Mouse (Mus musculus): Measurements from ENCODE around the gene Popdc2. TPM values are rescaled to one million over a fixed set of nuclear protein-coding genes. Genes with fewer than 3 reads are reported as not detected.

Popdc2 gene
- polyA plus RNA-seq, 1 experiment from 2014 or later: 0.51 TPM

DNA sequence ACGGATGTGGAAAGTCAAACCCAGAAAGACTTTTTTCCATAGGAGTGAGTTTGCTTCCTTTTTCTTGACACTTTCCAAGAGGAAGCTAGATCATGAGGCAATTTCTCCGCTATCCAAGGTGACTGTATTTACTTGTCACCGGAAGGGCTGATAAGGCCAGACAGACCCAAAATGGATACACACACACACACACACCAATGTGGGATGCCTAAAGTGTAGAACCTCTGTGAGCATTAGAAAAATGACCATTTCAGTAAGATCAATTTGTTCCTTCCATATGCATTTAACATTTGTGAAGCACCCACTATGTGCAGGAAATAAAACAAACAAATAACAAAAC lies 1.2 kb downstream of the Popdc2 start:
- Histone ChIP-seq H3K9me3 (ENCODE audit: control insufficient read depth, low read length) (no peaks in the 10 kb centered on the region), H3K9ac (replicated peaks; ENCODE audit: low read depth, low read length) (no peak overlapping the region), H3K27ac (ENCODE audit: low read length) (no peak overlapping the region), H3K36me3 (ENCODE audit: control insufficient read depth, insufficient read depth) (no peaks in the 10 kb centered on the region), H3K4me3 (replicated peaks; ENCODE audit: low read length) (no peak overlapping the region), H3K27me3 (replicated peaks; ENCODE audit: control insufficient read depth, insufficient read depth, low read length) (no peaks in the 10 kb centered on the region), H3K4me1 (replicated peaks; ENCODE audit: control insufficient read depth, insufficient read depth, low read length) (no peaks in the 10 kb centered on the region), H3K4me2 (ENCODE audit: low read length) (no peak overlapping the region)
- ATAC-seq: no peak
- WGBS: 93% methylated on average over 3 of the region's 3 CpGs

DNA sequence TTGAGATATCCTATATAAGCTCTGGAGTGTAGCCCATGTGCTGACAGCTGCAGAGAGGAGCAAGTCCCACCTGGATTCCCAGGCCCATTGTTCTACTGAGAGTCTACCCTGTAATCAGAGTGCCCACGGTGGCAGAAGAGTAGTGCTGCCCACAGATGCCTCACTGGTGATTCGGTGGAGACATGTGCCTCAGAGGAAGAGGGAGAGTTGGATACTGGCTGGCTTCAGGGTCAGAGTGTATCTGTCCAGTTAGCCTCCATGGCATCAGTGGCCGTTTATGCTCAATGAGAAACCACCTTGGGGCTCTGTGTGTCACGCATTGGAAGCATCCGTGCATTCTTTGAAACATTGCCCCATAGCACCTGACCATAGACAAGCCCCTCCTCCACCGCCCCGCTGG lies 1.6 kb downstream of the Popdc2 start:
- Histone ChIP-seq H3K27me3 (replicated peaks; ENCODE audit: control insufficient read depth, insufficient read depth, low read length) (no peaks in the 10 kb centered on the region), H3K4me2 (ENCODE audit: low read length) (no peak overlapping the region), H3K27ac (ENCODE audit: low read length) (no peak overlapping the region), H3K4me3 (replicated peaks; ENCODE audit: low read length) (no peak overlapping the region), H3K36me3 (ENCODE audit: control insufficient read depth, insufficient read depth) (no peaks in the 10 kb centered on the region), H3K9ac (replicated peaks; ENCODE audit: low read depth, low read length) (no peak overlapping the region), H3K4me1 (replicated peaks; ENCODE audit: control insufficient read depth, insufficient read depth, low read length) (no peaks in the 10 kb centered on the region), H3K9me3 (ENCODE audit: control insufficient read depth, low read length) (no peaks in the 10 kb centered on the region)
- 87% methylated on average over 7 of the region's 7 CpGs for WGBS
- no peak for ATAC-seq

DNA sequence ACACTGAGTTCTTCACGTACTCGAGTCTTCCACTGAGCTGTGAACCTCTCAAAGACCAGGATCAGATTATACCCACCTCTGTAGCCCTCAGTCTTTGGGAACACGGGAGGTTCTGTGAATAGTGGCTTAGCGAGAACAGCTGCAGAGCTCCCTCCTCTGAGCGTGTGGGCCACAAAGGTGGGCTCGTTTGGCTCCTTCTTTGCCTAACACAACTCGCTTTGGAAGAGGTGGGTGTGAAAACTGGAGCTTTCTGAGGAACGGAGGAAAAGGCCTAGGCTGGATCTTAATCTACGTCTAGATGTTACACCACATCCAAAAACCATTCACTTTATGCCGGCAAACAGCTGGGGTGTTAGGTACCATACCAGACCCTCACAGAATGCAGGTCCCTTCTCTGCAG lies 3.4 kb downstream of the Popdc2 start:
- no peak overlapping the region for H3K9ac ChIP-seq (replicated peaks; ENCODE audit: low read depth, low read length)

DNA sequence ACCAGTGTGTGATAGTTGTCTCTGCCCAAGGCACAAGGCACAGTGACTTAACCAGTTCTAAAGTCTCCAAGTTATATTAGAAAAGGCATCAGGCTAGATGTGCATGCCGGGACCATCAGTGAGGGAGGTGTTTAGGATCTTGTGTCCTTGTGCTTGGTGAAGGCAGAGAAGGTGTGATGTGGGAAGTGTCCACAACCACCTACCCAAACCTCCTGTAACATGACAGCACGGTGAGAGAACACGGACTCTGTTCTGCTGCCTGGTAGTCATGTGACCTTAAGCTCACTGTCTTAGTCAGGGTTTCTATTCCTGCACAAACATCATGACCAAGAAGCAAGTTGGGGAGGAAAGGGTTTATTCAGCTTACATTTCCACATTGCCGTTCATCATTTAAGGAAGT lies 4.2 kb downstream of the Popdc2 start:
- Histone ChIP-seq H3K27ac (ENCODE audit: low read length) (no peak overlapping the region), H3K4me3 (replicated peaks; ENCODE audit: low read length) (no peak overlapping the region), H3K9ac (replicated peaks; ENCODE audit: low read depth, low read length) (no peak overlapping the region), H3K36me3 (ENCODE audit: control insufficient read depth, insufficient read depth) (no peaks in the 10 kb centered on the region), H3K4me1 (replicated peaks; ENCODE audit: control insufficient read depth, insufficient read depth, low read length) (no peaks in the 10 kb centered on the region), H3K27me3 (replicated peaks; ENCODE audit: control insufficient read depth, insufficient read depth, low read length) (no peaks in the 10 kb centered on the region), H3K4me2 (ENCODE audit: low read length) (no peak overlapping the region), H3K9me3 (ENCODE audit: control insufficient read depth, low read length) (no peaks in the 10 kb centered on the region)
- no peak for ATAC-seq
- 94% methylated on average over 4 of the region's 4 CpGs for WGBS

More for the DNA sequence above, 3.4 kb downstream of the Popdc2 start:
- no peaks in the 10 kb centered on the region for H3K27me3 ChIP-seq (replicated peaks; ENCODE audit: control insufficient read depth, insufficient read depth, low read length)
- no peak overlapping the region for H3K4me2 ChIP-seq (ENCODE audit: low read length)
- H3K9me3 ChIP-seq (ENCODE audit: control insufficient read depth, low read length): no peaks in the 10 kb centered on the region
- no peaks in the 10 kb centered on the region for H3K36me3 ChIP-seq (ENCODE audit: control insufficient read depth, insufficient read depth)
- 80% methylated on average over 10 of the region's 10 CpGs for WGBS
- no peak for ATAC-seq
- no peak overlapping the region for H3K4me3 ChIP-seq (replicated peaks; ENCODE audit: low read length)
- no peak overlapping the region for H3K27ac ChIP-seq (ENCODE audit: low read length)
- no peaks in the 10 kb centered on the region for H3K4me1 ChIP-seq (replicated peaks; ENCODE audit: control insufficient read depth, insufficient read depth, low read length)

DNA sequence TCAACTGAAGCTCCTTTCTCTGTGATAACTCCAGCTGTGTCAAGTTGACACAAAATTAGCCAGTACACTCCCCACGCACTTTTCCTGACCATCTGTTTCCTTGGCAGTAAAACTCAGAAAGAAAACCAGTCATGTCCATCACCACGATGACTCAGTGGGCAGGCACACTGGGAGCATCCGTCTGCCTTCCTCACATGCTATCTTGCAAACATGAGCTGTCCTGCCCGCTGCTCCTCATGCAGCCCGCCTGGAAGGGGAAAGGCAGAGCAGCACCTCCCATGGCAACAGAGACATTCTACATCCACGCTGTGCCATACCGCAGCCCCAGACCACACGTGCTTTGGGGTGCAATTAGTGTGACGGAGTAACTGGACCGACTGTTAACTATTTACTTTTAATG lies 6.3 kb downstream of the Popdc2 start:
- WGBS: 42% methylated on average over 10 of the region's 10 CpGs
- ATAC-seq: no peak
- no peaks in the 10 kb centered on the region for H3K9me3 ChIP-seq (ENCODE audit: control insufficient read depth, low read length)
- H3K27ac ChIP-seq (ENCODE audit: low read length): no peak overlapping the region
- no peaks in the 10 kb centered on the region for H3K27me3 ChIP-seq (replicated peaks; ENCODE audit: control insufficient read depth, insufficient read depth, low read length)
- H3K36me3 ChIP-seq (ENCODE audit: control insufficient read depth, insufficient read depth): no peaks in the 10 kb centered on the region
- H3K9ac ChIP-seq (replicated peaks; ENCODE audit: low read depth, low read length): no peak overlapping the region
- no peak overlapping the region for H3K4me2 ChIP-seq (ENCODE audit: low read length)
- H3K4me3 ChIP-seq (replicated peaks; ENCODE audit: low read length): no peak overlapping the region
- no peaks in the 10 kb centered on the region for H3K4me1 ChIP-seq (replicated peaks; ENCODE audit: control insufficient read depth, insufficient read depth, low read length)

DNA sequence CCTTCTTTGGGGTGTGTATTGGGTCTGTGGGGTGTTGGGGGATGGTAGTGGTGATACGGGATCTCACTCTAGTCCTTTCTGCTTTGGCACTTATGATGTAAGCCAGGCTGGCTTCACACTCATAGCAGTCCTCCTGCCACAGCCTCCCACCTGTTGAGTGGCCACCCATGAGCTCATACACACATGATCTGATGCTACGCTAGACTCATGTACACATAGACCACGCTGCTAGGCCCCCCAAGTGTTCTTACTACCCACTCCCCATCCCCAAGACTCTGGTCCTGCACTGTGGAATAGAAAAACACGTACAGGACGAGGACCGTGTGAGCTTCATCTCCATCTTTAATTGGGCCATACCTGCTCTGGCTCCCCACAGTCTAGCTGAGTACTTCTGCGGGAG lies 7.0 kb downstream of the Popdc2 start:
- H3K27me3 ChIP-seq (replicated peaks; ENCODE audit: control insufficient read depth, insufficient read depth, low read length): no peaks in the 10 kb centered on the region
- no peak overlapping the region for H3K9ac ChIP-seq (replicated peaks; ENCODE audit: low read depth, low read length)
- H3K27ac ChIP-seq (ENCODE audit: low read length): no peak overlapping the region
- no peaks in the 10 kb centered on the region for H3K4me1 ChIP-seq (replicated peaks; ENCODE audit: control insufficient read depth, insufficient read depth, low read length)
- H3K36me3 ChIP-seq (ENCODE audit: control insufficient read depth, insufficient read depth): no peaks in the 10 kb centered on the region
- no peak for ATAC-seq
- 80% methylated on average over 7 of the region's 7 CpGs for WGBS
- no peak overlapping the region for H3K4me2 ChIP-seq (ENCODE audit: low read length)
- H3K4me3 ChIP-seq (replicated peaks; ENCODE audit: low read length): no peak overlapping the region
- H3K9me3 ChIP-seq (ENCODE audit: control insufficient read depth, low read length): no peaks in the 10 kb centered on the region

DNA sequence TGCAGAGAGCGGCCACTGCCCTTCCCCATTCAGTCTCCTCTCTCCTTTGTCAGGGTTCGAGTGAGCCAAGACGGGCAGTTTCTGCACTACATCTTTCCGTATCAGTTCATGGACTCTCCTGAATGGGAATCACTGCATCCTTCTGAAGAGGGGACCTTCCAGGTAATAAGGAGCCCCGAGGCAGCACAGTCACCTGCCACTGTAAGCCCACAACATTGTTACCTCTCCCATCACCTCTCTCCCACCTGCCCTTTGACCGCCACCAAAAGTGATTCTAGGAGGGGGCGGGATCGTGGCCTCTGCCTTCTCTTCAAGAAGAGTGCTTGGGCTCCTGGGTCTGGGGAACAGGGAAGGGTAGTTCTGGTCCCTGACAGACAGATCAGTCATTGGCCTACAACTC lies 7.4 kb downstream of the Popdc2 start:
- 88% methylated on average over 8 of the region's 8 CpGs for WGBS
- H3K27me3 ChIP-seq (replicated peaks; ENCODE audit: control insufficient read depth, insufficient read depth, low read length): no peaks in the 10 kb centered on the region

DNA sequence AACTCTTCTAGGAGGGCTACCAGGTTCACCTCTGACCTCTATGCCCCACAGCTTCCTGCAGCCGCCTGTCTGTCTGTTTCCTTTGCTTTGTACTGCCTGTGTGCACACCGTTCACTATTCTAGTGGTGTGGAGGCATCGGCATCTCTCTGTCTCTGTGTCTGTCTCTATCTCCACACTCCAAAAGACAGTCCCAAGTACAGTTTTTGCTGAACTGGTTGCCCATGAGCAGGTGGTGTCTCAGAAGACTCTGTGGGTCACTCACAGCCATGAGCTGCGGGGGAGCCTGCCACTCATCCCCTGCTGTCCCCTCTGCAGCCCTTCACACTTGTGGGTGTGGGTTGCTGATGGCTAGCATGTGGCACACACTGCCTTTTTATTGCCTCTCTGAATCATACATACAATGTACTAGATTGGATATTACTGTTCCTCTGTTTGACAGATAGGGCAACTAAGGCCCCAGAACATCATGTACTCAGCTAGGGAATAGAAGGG lies 8.0 kb downstream of the Popdc2 start:
- Histone ChIP-seq H3K4me2 (ENCODE audit: low read length) (no peak overlapping the region), H3K4me3 (replicated peaks; ENCODE audit: low read length) (no peak overlapping the region), H3K27ac (ENCODE audit: low read length) (no peak overlapping the region), H3K36me3 (ENCODE audit: control insufficient read depth, insufficient read depth) (no peaks in the 10 kb centered on the region), H3K9me3 (ENCODE audit: control insufficient read depth, low read length) (no peaks in the 10 kb centered on the region), H3K27me3 (replicated peaks; ENCODE audit: control insufficient read depth, insufficient read depth, low read length) (no peaks in the 10 kb centered on the region), H3K4me1 (replicated peaks; ENCODE audit: control insufficient read depth, insufficient read depth, low read length) (no peaks in the 10 kb centered on the region), H3K9ac (replicated peaks; ENCODE audit: low read depth, low read length) (no peak overlapping the region)
- no peak for ATAC-seq
- 90% methylated on average over 4 of the region's 4 CpGs for WGBS

More for the DNA sequence above, 7.4 kb downstream of the Popdc2 start:
- H3K27ac ChIP-seq (ENCODE audit: low read length): no peak overlapping the region
- ATAC-seq: no peak
- no peaks in the 10 kb centered on the region for H3K9me3 ChIP-seq (ENCODE audit: control insufficient read depth, low read length)
- no peaks in the 10 kb centered on the region for H3K4me1 ChIP-seq (replicated peaks; ENCODE audit: control insufficient read depth, insufficient read depth, low read length)
- H3K4me2 ChIP-seq (ENCODE audit: low read length): no peak overlapping the region
- H3K36me3 ChIP-seq (ENCODE audit: control insufficient read depth, insufficient read depth): no peaks in the 10 kb centered on the region
- H3K4me3 ChIP-seq (replicated peaks; ENCODE audit: low read length): no peak overlapping the region
- no peak overlapping the region for H3K9ac ChIP-seq (replicated peaks; ENCODE audit: low read depth, low read length)

DNA sequence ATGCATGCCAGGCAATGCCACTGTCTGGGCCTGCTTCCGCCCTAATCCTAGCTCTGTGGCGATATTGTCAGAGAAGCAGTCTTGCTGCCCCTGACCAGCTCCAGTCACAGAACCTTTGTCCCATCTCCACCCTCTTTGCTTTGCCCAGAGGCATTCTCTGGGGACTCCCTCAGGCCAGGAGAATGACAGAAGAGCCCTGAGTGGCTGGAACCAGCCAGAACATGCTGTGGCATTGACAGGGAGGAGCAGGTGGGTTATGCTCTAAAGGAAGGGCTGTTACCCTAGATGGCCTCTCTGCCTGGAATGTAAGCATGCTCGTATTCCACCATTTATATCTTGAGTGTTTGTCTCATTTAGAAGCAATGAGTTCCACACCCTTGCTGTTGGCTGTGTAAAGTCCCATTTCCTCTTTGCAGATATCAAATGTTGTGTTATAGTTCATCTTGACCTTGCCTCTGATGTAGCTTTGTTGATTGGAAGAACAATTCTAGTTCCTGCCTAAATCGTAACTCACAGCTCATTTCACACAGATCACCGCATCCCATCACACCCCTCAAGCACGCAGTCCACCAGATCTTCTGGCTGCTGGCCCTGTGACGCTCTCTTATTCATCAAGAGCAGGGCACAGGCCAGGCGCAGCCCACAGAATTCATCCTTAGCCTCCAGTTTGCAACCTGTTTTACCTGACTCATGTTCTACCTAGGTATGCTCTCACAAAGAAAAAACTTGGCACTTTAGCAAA lies 8.8 kb downstream of the Popdc2 start:
- Histone ChIP-seq H3K36me3 (ENCODE audit: control insufficient read depth, insufficient read depth) (no peaks in the 10 kb centered on the region), H3K4me2 (ENCODE audit: low read length) (no peak overlapping the region), H3K9ac (replicated peaks; ENCODE audit: low read depth, low read length) (no peak overlapping the region), H3K9me3 (ENCODE audit: control insufficient read depth, low read length) (no peaks in the 10 kb centered on the region), H3K4me3 (replicated peaks; ENCODE audit: low read length) (no peak overlapping the region), H3K27me3 (replicated peaks; ENCODE audit: control insufficient read depth, insufficient read depth, low read length) (no peaks in the 10 kb centered on the region), H3K27ac (ENCODE audit: low read length) (no peak overlapping the region), H3K4me1 (replicated peaks; ENCODE audit: control insufficient read depth, insufficient read depth, low read length) (peaks cover under 1% of the 10 kb centered on the region; the same call in 1 of the 2 replicates)
- 82% methylated on average over 8 of the region's 8 CpGs for WGBS
- no peak for ATAC-seq
